Mouse (Mus musculus) layer of hippocampus, adult 18-20 months (tissue): ENCODE measurements around the gene Shisa8. TPM values are rescaled to one million over a fixed set of nuclear protein-coding genes. Genes with fewer than 3 reads are reported as not detected.

ENCODE experiments used
- DNase-seq, 2 experiments: peaks; one replicate each; pipeline ENCODE4 v3.0.0; 2022; ENCODE audit warnings: low spot score in 2 of 2
- total RNA-seq, 2 experiments: library from RNA; stranded (reverse); gene quantifications; 2 replicates each; pipeline ENCODE4 v1.2.3; 2021

The Shisa8 gene
- total RNA-seq, 2 experiments from 2014 or later = 1.4 to 1.9 TPM

GRCm38 (mm10) chr15:82223657-82224601 is 11.3 kb upstream of the Shisa8 start, which contains the start of gene Tnfrsf13c:
Gene Tnfrsf13c, minus strand, starts transcription at chr15:82224369.
- no peak for DNase-seq

- DNase-seq = no peak
These were observed 10.6 kb upstream of the Shisa8 start for GRCm38 (mm10) chr15:82223251-82223650.

GRCm38 (mm10) chr15:82221104-82221860 is 8.7 kb upstream of the Shisa8 start:
- no peak for DNase-seq

- DNase-seq = no peak
These were observed 7.5 kb upstream of the Shisa8 start for GRCm38 (mm10) chr15:82220003-82220675.

GRCm38 (mm10) chr15:82218778-82219666 is 6.4 kb upstream of the Shisa8 start:
- no peak for DNase-seq

- no peak for DNase-seq
These were observed 5.4 kb upstream of the Shisa8 start for GRCm38 (mm10) chr15:82217980-82218379.

GRCm38 (mm10) chr15:82217039-82217438 is 4.4 kb upstream of the Shisa8 start:
- DNase-seq = no peak

DNA sequence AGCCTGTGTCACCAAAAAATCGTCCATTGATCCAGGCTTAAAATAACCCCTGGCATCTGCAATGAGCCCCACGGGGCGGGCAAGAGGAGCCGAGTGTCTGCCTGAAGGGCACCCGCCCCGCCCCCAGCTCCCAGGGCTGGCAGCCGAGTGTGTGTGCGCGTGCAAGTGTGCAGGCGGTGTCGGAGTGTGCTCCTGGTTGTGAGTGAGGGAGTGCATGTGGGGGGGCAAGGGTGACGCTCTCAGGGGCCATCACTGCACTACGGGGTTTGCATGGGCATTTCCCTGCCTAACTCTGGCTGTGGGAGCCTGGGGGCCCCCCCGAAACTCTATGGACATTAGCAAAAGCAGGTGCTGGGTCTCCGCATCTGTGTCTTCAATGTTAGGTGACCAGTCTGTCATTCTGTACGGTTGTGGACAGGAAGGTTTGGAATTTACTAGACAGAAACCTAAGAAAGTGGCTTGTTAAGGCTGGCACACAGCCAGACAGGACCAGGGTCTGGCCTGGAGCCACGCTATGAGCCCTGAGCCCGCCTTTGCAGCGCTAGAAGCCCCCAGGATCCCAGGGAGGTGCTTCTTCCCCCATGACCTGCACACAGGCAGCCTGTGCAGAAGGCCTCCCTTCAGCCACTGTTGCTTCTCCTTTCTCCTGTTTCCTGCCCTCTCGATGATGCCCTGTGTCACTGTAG is 3.7 kb upstream of the Shisa8 start:
- DNase-seq = no peak

GRCm38 (mm10) chr15:82215332-82216046 is 2.9 kb upstream of the Shisa8 start:
- DNase-seq = no peak

DNA sequence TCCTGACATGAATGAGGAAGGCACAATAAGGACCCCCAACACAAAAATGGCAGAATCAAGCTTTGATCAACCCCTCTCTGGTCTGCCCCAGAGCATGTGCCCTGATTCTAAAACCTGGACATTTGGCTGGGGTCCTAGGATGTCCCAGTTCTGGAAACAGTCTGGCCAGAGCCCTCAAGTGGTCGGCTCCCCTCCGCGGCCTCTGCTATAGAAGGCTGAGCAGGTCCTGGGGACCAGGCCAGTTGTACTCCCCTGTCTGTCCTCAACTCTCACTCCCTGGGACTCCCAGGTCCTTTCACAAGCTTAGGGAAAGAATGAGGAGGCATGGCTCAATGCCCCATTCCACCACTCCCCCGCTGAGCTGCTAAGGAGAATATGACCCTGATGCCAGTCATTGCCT is 607 bp upstream of the Shisa8 start:
- DNase-seq = no peak

DNA sequence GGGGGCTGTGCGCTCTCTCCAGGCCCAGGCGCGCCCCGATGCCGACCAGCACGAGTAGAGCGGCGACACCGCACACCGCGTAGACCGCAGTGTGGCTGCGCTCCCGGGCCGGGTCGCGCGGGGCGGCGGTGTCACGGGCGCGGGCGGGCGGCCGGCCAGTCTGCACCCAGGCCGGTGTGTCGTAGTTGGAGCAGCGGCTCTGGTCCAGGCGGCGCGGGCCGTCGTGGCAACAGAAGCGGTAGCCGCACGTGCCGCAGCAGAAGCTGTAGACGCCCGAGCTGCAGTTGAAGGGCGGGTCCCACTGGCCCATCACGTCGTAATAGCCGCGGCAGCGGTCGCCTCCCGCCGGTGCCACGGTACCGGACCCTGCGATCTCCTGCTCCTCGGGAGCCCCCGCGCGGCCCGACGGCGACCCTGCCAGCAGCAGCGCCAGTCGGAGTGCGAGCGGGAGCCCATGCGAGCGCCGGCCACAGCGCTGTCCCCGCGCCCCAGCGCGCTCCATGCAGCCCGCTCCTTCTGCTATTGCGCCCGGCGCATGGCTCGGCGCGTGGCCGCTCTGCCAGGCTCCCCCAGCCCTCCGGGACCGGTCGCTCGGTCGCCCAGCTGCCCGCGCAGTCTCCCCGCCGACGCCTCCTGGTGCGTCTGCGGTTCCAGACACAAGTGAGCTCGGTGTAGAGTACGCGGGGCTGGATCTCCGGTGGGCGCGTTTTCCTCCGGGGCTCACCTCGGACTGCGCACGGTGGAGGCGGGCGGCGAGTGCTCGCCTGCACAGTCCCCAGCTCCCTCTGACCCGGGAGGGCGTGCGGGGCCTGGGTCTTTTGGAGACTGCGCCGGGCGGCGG is 484 bp downstream of the Shisa8 start:
- DNase-seq = no peak

DNA sequence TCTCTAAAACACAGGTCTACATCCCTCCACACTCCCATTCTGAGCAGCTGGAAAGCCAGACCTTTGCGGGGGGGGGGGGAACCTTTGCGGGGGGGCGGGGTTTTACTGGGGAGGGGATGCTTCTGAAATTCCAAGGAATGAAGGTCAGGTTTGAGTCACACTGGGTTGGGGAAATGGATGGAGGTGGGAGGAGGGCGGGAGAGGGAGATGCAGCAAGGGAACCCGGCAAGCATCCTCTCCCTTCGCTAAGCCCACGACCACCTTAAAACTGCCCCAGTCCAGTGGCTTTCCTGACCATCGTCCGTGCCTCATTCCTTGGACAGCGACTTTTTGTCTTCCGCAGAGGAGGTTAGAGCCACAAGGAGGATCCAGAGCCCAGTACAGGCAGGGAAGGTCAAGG is 1.3 kb downstream of the Shisa8 start:
- no peak for DNase-seq

- DNase-seq = no peak
These were observed 1.8 kb downstream of the Shisa8 start for GRCm38 (mm10) chr15:82210801-82211200.

DNA sequence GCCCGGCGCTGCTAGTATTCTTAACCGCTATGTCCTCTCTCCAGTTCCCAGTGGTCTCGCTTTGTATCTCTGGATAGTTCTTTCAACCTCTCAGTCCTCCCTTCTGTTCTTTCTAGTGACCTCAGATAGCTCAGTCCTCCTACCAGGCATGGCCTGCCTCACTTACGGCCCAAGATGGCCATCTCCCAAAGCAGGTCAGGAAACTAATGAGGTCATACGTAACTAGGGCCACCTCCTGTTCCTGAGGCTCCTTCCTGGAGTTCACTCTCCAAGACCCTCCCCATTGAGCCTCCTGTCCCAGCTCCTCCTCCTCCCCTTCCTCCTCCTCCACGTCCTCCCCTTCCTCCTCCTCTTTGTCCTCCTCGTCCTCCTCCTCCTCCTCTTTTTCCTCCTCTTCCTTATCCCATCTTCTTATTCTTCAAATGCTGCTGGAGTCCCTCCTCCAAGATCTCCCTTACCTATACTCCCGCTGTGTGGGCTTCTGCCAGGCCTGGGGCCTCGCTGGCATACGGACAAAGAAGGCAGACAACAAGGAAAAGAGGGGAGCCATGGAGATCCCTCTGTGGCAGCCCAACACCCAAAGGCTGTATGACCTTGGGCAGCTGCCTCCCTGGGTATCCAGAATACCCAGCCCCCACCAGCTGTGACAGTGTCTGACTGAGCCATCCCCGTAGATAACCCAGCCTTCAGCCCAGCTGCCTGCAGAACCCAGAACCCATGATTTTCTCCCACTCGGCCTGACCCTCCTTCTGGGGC is 3.1 kb downstream of the Shisa8 start:
- no peak for DNase-seq

GRCm38 (mm10) chr15:82208307-82208706 is 4.3 kb downstream of the Shisa8 start:
- DNase-seq = no peak

DNA sequence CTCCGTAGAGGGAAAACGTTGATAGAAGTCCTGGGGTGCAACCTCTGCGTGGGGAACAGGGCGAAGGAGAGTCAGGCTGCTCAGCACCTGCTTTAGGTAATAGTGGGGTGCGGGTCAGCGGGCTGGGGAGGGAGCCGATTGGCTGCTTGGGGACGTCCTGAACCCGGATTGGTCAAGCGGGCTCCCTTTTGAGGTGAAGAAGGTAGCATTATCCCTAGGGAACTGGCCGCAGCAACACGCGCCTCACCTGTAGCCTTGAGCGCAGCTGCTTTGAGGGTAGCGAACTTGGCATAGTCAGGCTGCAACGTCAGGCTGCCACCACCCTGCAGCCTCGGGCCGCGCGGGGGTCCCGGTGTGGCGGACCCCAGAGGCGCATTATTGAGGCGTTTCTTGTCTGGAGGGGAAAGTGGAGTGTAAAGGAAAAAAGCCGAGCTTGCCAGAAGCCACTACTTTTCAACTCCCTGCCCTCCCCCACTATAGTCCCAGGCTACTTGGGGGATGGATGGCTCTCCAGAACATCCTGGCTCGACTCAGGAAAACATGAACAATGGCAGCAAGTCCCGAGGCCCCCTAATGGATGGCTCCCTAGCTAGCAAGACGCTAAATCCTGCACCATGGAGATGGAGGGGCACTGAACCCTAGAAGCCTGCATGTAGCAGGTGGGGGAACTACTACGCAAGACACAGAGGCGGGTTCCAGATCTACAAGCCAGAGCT is 5.0 kb downstream of the Shisa8 start:
- DNase-seq = no peak

DNA sequence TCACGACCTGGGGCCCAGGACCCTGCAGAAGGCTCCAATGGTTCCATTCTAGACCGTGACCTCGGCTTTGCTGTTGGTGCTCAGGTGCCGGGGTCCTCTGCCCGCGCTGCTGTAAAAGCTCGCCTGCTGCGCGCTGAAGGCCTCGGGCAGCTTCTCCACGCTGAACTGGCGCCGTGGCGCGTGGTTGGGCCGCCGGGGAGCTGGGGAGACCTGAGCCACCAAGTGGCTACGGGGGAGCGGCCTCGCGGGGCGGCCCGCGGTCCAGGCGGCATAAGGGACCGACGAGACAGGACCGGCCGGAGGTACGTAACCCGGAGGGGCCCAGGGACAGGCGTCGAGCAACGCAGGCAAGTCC is 5.5 kb downstream of the Shisa8 start:
- DNase-seq = no peak
